Mouse (Mus musculus) forebrain, embryonic 14.5 days (tissue): ENCODE data around the gene Rpl38. TPM values are rescaled to one million over a fixed set of nuclear protein-coding genes. Genes with fewer than 3 reads are reported as not detected.

Experiments used
- ATAC-seq: fragments of 200-750 bp; cut with Nextera tagmentation; 2 replicates; pipeline ENCODE4 v1.8.0; 2017; ENCODE audit warnings: mild to moderate bottlenecking, moderate library complexity
- DNase-seq: peaks from one replicate; pipeline ENCODE4 v3.0.0-alpha.2; 2015; ENCODE audit warnings: low spot score
- H3K27ac ChIP-seq: fragments of 300-500 bp; sonication (generic); 2 replicates; pipeline ENCODE4 v1.5.1; 2014; ENCODE audit warnings: low read depth, mild to moderate bottlenecking, control low read depth, low read length, moderate library complexity
- H3K27me3 ChIP-seq: fragments of 300-500 bp; sonication (generic); replicated peaks from 2 replicates; pipeline ENCODE4 v1.6.1; 2014; ENCODE audit warnings: low read length, control low read depth, mixed read lengths; ENCODE audit not compliant: control insufficient read depth, insufficient read depth
- H3K36me3 ChIP-seq: fragments of 300-500 bp; sonication (generic); 2 replicates; pipeline ENCODE4 v1.6.1; 2014; ENCODE audit warnings: low read length, control low read depth; ENCODE audit not compliant: control insufficient read depth, insufficient read depth
- H3K4me1 ChIP-seq: fragments of 300-500 bp; sonication (generic); 2 replicates; pipeline ENCODE4 v1.6.1; 2014; ENCODE audit warnings: antibody characterized with exemption, low read length, control low read depth; ENCODE audit not compliant: control insufficient read depth, insufficient read depth
- H3K4me2 ChIP-seq: fragments of 300-500 bp; sonication (generic); 2 replicates; pipeline ENCODE4 v1.6.1; 2014; ENCODE audit warnings: mild to moderate bottlenecking, control low read depth, low read length
- H3K4me3 ChIP-seq: fragments of 300-500 bp; sonication (generic); 2 replicates; pipeline ENCODE4 v1.5.1; 2014; ENCODE audit warnings: low read depth, low read length, control low read depth
- H3K9ac ChIP-seq: fragments of 300-500 bp; sonication (generic); 2 replicates; pipeline ENCODE4 v1.6.1; 2014; ENCODE audit warnings: mild to moderate bottlenecking, low read length, control low read depth, moderate library complexity
- H3K9me3 ChIP-seq: fragments of 300-500 bp; sonication (generic); replicated peaks from 2 replicates; pipeline ENCODE4 v1.6.1; 2016; ENCODE audit warnings: low read length, control low read depth, mixed read lengths; ENCODE audit not compliant: control insufficient read depth
- WGBS: fragments of 180-500 bp; shearing (Covaris S2); extraction: QIAGEN DNeasy Blood & Tissue Kit; methylation state at CpG from one replicate; pipeline ENCODE4 v1.1.7; 2014; 5-methylcytosine and 5-hydroxymethylcytosine counted together
- polyA plus RNA-seq: library from polyadenylated mRNA; unstranded; fragments of >200 nt; fragmentation: Nextera tagmentation; extraction: Ambion mirVana; gene quantifications from 2 replicates; pipeline ENCODE4 v1.2.1, GENCODE M21; 2014

The Rpl38 gene
- polyA plus RNA-seq, 1 experiment from 2014 or later, result 915 TPM

DNA sequence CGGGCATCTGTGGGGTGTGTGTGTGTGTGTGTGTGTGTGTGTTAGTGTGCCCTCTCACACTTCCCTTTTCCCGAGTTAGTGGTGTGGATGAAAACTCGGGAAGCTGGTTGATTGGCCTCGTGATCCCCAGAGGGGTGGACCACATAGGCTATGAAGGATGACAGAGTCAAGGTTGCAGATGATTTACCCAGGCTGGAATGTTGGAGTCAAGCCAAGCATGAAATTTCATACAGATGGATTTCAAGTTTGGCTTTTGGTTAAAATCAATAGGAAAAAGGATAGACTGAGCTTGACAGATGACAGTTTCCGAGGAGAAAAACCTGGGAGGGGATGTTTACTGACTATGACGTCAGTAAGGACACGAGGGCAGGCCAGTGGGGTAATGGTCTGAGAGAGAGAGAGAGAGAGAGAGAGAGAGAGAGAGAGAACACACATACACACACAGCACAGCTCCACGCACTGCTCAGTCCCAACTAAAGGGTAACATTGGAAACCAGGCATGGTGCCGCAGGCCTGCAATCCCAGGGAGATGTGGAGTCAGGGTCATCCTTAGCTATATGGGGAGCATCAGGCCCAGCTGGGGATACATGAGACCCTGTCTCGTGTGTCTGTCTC, 19.4 kb downstream of the Rpl38 start:
- DNase-seq (no peak), ATAC-seq (no peak)
- Histone ChIP-seq H3K4me1 (no peaks in the 10 kb centered on the region), H3K27me3 (no peaks in the 10 kb centered on the region), H3K4me2 (no peak overlapping the region), H3K36me3 (peaks cover 13% of the 10 kb centered on the region; the same call in 1 of the 2 replicates), H3K9ac (no peak overlapping the region), H3K9me3 (no peaks in the 10 kb centered on the region), H3K27ac (no peak overlapping the region), H3K4me3 (no peak overlapping the region)
- 79% methylated on average over 10 of the region's 10 CpGs for WGBS

DNA sequence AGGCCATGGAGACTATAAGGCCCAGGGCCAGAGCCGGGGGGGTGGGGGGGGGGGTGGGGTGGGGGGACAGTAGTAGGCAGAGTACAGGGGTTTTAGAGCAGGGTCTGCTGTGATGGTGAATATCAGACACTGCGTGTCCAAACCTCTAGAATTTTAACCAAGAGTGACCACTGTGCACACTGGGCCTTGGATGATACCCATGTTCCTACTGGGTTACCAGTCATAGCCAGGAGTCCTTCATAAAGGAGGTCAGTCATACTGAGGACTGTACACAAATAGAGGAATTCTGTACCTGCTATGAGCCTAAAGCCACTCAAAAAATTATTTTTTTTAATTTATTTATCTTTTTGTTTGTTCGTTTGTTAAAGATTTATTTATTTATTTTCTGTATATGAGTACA, 20.4 kb downstream of the Rpl38 start:
- Histone ChIP-seq H3K27me3 (no peaks in the 10 kb centered on the region), H3K4me3 (no peak overlapping the region), H3K9ac (no peak overlapping the region), H3K4me1 (no peaks in the 10 kb centered on the region), H3K4me2 (no peak overlapping the region), H3K9me3 (no peaks in the 10 kb centered on the region), H3K27ac (no peak overlapping the region), H3K36me3 (peaks cover 13% of the 10 kb centered on the region; the same call in 1 of the 2 replicates)
- ATAC-seq, result no peak
- 93% methylated on average over 2 of the region's 3 CpGs for WGBS
- no peak for DNase-seq

- Histone ChIP-seq H3K27ac (no peak overlapping the region), H3K27me3 (no peaks in the 10 kb centered on the region), H3K4me2 (no peak overlapping the region), H3K4me1 (no peaks in the 10 kb centered on the region), H3K9me3 (no peaks in the 10 kb centered on the region), H3K9ac (no peak overlapping the region), H3K36me3 (peaks cover 13% of the 10 kb centered on the region), H3K4me3 (no peak overlapping the region)
- ATAC-seq, result no peak
- DNase-seq, result no peak
- WGBS, result 95% methylated on average over 15 of the region's 15 CpGs
Observed at GRCm38 (mm10) chr11:114690192-114690591, 21.9 kb downstream of the Rpl38 start.

GRCm38 (mm10) chr11:114691454-114692182, 23.3 kb downstream of the Rpl38 start:
- Histone ChIP-seq H3K9me3 (no peaks in the 10 kb centered on the region), H3K4me3 (no peak overlapping the region), H3K36me3 (peaks cover 13% of the 10 kb centered on the region), H3K4me1 (no peaks in the 10 kb centered on the region), H3K27me3 (no peaks in the 10 kb centered on the region), H3K9ac (no peak overlapping the region), H3K4me2 (no peak overlapping the region), H3K27ac (no peak overlapping the region)
- no peak for ATAC-seq
- no peak for DNase-seq
- WGBS, result 72% methylated on average over 6 of the region's 6 CpGs

- H3K9ac ChIP-seq, result no peak overlapping the region
- H3K4me2 ChIP-seq, result no peak overlapping the region
- H3K36me3 ChIP-seq, result peaks cover 17% of the 10 kb centered on the region
- 40% methylated on average over 7 of the region's 7 CpGs for WGBS
- H3K4me3 ChIP-seq, result no peak overlapping the region
- no peaks in the 10 kb centered on the region for H3K9me3 ChIP-seq
- DNase-seq (no peak), ATAC-seq (no peak)
- H3K27ac ChIP-seq, result no peak overlapping the region
- H3K4me1 ChIP-seq, result no peaks in the 10 kb centered on the region
- H3K27me3 ChIP-seq, result no peaks in the 10 kb centered on the region
Observed at GRCm38 (mm10) chr11:114692601-114693000, 24.3 kb downstream of the Rpl38 start.

DNA sequence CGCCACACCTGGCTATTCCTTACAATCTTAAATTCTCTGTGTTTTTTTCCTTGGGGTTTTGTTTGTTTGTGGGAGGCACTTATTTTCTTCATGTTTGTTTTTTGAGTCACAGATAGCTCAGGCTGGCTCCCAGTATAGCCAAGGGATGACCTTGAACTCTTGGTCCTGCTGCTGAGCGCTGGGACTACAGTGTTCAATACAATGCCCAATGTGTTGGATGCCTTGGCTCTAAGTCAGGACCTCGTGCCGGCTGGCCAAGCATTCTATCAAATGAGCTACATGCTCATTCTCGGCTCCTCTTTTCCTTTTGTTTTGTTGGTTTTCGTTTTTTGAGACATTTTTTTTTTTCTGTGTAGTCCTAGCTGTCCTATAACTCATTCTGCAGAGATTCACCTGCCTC, 25.1 kb downstream of the Rpl38 start:
- DNase-seq (no peak), ATAC-seq (no peak)
- WGBS, result 96% methylated on average over 6 of the region's 6 CpGs
- Histone ChIP-seq H3K4me3 (no peak overlapping the region), H3K4me1 (no peaks in the 10 kb centered on the region), H3K36me3 (peaks cover 17% of the 10 kb centered on the region), H3K4me2 (no peak overlapping the region), H3K9me3 (no peaks in the 10 kb centered on the region), H3K27ac (no peak overlapping the region), H3K27me3 (no peaks in the 10 kb centered on the region), H3K9ac (no peak overlapping the region)

- DNase-seq (no peak), ATAC-seq (no peak)
- no peak overlapping the region for H3K4me3 ChIP-seq
- no peaks in the 10 kb centered on the region for H3K9me3 ChIP-seq
- H3K36me3 ChIP-seq, result peaks cover 17% of the 10 kb centered on the region
- 82% methylated on average over 2 of the region's 2 CpGs for WGBS
- no peak overlapping the region for H3K9ac ChIP-seq
- no peaks in the 10 kb centered on the region for H3K27me3 ChIP-seq
- no peak overlapping the region for H3K4me2 ChIP-seq
- no peaks in the 10 kb centered on the region for H3K4me1 ChIP-seq
- H3K27ac ChIP-seq, result no peak overlapping the region
Observed at GRCm38 (mm10) chr11:114694451-114694850, 26.1 kb downstream of the Rpl38 start.

- peaks cover 13% of the 10 kb centered on the region for H3K4me1 ChIP-seq
- no peak for DNase-seq
- no peaks in the 10 kb centered on the region for H3K9me3 ChIP-seq
- ATAC-seq, result no peak
- H3K4me3 ChIP-seq, result no peak overlapping the region
- no peak overlapping the region for H3K9ac ChIP-seq
- no peaks in the 10 kb centered on the region for H3K27me3 ChIP-seq
- no peak overlapping the region for H3K27ac ChIP-seq
- WGBS, result 98% methylated on average over 7 of the region's 7 CpGs
- no peak overlapping the region for H3K4me2 ChIP-seq
- H3K36me3 ChIP-seq, result peaks cover 10% of the 10 kb centered on the region
Observed at GRCm38 (mm10) chr11:114698496-114698895, 30.2 kb downstream of the Rpl38 start.

DNA sequence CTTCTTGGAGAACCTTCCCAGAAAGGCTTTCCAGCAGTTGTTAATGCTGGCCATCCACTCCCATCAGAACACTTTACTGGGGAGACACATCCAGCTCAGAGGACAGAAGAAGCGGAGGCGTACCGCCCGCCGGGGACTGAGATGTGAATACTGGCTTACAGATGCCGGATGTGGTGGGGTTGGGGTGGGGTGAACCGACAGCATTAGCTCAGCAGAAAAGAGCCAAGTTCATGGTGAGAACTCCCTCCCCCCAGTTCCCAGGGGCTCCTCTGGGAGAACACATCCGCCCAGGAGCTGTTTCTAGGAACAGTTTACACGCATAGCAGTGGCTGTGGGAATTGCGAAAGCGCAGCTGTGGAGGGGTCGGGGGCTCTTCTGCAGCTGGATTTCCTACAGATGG, 31.2 kb downstream of the Rpl38 start:
- Histone ChIP-seq H3K27me3 (no peaks in the 10 kb centered on the region), H3K9me3 (no peaks in the 10 kb centered on the region), H3K4me3 (no peak overlapping the region), H3K4me2 (no peak overlapping the region), H3K27ac (no peak overlapping the region), H3K9ac (no peak overlapping the region), H3K4me1 (peaks cover 21% of the 10 kb centered on the region), H3K36me3 (peaks cover 10% of the 10 kb centered on the region)
- WGBS, result 89% methylated on average over 12 of the region's 12 CpGs
- ATAC-seq (no peak), DNase-seq (no peak)
